Mouse (Mus musculus) right cerebral cortex, postnatal 36 days (tissue): ENCODE measurements around the gene Gm5741.
"Not testable (repeated sequence)": the region's sequence is repeated elsewhere in the genome, so short reads cannot be mapped to it uniquely, and the experiment has no call there.

Experiments used
- DNase-seq, 2 experiments: peaks; one replicate each; pipeline ENCODE4 v3.0.0; 2022; ENCODE audit warnings: low spot score in 2 of 2, mixed read lengths in 1 of 2

Gene Gm5741

DNA sequence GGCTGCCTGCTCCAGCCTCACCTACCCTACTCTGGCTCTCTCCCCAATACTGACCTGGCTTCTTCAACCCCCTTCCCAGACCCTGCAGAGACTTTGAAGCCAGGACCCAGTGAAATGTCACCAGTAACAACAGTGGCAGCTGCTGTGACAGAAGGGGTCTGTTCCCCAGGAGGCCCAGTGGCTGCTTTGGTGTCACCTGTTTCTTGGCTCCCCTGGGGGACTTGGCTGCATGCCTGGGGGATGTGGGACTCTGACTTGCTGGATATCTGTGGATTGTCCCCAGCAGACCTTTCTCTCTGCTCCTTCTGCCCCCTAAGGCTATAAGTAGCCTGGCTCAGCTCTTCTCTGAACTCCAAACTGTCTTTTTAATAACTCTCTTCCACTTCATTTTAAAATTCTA, at the start of gene Gm5741:
Gene Gm5741, minus strand, starts transcription at position 1 of the 400 bp plus-strand sequence.
- DNase-seq: no peak

DNA sequence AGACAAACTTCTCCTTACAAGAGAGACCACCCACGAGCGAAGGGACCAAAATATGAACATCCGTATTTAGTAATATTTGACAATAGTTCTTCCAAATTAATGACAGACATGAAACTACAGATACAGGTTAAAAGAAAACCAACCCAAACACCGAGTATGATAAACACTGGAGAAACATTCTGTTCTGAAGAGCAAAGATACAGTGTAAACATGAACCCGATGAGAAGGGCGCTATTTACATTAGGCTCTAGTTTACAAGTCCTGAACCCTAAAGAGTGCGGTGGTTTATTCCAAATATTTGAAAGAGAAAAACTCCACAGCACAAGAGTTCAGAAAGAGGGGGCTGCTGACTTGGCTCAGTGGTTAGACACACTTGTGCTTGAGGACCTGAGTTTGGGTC, 49.2 kb upstream of the Gm5741 start:
- DNase-seq: no peak

- DNase-seq: no peak
Observed at GRCm38 (mm10) chr8:85115501-85115900, 47.7 kb upstream of the Gm5741 start.

- DNase-seq: no peak
Observed at GRCm38 (mm10) chr8:85113241-85113640, 45.5 kb upstream of the Gm5741 start.

DNA sequence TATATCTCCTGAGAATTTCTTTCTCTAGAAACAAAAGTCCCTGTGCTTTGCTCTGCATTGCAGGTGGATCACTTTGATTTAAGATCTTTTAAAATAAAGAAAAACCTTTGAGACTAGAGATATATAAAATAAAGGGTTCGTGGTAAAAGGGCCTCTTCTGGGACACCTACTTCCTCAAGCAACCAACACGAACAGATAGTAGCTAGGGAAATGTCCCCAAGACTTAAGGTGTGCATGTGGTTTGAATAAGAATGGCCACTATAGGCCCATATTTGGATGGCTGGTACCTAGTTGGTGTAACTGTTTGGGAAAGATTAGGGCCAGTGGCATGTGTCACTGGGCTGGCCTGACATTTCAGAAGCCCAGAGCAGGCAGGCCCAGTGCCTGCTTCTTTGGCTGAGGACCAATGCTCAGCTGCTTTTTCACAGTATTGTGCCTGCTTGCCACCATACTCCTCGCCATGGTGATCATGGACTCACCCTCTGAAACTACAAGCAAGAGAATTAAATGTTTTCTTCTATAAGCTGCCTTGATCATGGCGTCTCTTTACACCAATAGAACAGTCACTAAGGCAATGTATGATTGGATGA, 32.4 kb upstream of the Gm5741 start:
- DNase-seq: no peak

DNA sequence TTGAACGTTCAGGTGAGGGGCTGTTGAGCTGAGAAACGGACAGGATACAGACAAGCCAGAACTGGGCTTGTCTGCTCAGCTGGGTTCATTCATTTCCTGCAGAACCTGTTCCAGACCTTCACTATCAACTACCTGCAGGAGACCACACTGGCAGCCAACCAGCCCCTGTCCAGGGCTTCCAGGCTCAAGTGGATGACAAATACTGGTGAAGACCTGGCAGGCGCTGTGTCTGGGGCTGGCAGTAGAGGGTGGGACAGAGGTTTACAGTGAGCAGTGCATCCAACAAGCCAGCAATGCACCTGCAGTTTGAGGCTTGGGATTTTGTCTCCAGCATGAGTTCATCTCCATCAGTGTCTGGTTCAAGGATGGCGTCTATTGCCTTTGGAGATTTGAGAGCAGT, 29.1 kb upstream of the Gm5741 start:
- no peak for DNase-seq

- DNase-seq: no peak
Observed at GRCm38 (mm10) chr8:85096196-85096595, 28.4 kb upstream of the Gm5741 start.

- no peak for DNase-seq
Observed at GRCm38 (mm10) chr8:85095566-85095965, 27.8 kb upstream of the Gm5741 start.

GRCm38 (mm10) chr8:85095051-85095450, 27.3 kb upstream of the Gm5741 start:
- no peak for DNase-seq

- DNase-seq: no peak
Observed at GRCm38 (mm10) chr8:85091526-85092090, 23.8 kb upstream of the Gm5741 start.

- no peak for DNase-seq
Observed at GRCm38 (mm10) chr8:85090856-85091255, 23.1 kb upstream of the Gm5741 start.

GRCm38 (mm10) chr8:85088771-85089170, 21.0 kb upstream of the Gm5741 start:
- DNase-seq: no peak

GRCm38 (mm10) chr8:85086238-85086637, 18.5 kb upstream of the Gm5741 start:
- no peak for DNase-seq

DNA sequence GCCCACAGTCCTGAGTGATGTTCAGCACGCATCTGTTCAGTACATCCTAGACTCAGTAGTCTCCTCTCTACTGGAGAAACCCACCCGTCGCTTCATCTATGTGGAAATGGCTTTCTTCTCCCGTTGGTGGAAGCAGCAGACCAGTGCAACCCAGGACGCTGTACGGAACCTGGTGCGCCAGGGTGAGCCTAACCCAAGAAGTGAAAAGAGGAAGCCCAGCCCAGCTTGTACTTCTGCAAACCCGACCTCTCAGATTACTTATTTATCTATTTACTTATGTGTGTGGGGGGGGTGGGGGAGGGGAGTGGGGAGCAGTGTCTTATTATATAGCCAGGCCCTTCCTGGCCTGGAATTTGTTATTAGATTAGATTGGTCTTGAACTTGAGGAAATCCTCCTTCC, 16.9 kb upstream of the Gm5741 start:
- DNase-seq: no peak

DNA sequence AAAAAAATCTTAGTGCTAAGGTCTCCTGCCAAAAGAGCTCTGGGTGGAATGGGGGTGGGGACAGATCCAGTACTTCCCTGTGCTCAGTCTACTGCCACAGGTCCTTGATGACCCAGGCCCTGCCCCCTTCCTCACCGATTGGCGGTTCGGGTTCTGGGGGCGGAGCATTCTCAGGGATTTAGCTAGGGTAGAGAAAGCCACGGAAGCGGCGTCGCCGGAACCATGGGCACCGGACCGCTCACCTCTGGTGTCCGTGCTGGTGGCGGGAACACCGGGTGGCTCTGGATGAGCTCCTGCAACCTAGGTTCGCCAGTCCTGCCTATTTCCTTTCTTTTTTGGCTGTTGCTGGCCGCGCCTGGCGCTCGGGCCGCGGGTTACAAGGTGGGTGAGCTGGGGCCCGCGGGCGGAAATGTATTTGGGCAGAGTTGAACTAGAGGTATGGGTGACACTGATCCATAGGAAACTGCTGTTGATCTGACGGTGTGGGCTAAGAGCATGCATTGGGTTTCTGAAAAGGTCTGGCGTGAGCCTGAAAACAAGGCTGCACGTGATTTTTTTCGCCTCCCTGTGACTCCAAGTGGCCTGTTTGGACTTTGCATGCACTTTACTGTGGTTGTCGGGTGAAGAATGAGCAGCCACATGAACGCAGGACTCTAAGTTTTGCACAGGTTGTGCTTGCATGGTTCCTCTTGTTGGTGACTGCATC, 15.5 kb upstream of the Gm5741 start, which contains the start of gene Man2b1:
Gene Man2b1, plus strand, starts transcription at position 163 of the 706 bp plus-strand sequence.
- DNase-seq: peak; percentile 85 to 88

DNA sequence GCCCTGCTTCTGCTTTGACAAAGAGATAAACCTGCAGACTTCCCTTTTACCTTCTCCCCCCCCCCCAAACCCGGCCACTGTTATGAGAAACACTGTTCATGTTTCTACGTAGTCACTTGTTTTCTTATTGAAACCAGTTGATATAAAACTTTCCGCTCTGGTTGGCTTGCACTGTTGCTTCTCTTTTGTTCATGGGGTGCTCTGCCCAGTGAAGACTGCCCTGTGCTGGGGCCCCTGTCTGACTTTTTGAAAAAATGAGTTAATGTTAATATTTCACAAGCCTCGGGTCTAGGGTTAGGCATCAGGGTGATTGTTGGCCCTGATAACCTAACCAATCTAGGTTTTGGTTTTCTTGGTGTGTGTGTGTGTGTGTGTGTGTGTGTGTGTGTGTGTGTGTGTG, 14.4 kb upstream of the Gm5741 start:
- not testable (repeated sequence) for DNase-seq

DNA sequence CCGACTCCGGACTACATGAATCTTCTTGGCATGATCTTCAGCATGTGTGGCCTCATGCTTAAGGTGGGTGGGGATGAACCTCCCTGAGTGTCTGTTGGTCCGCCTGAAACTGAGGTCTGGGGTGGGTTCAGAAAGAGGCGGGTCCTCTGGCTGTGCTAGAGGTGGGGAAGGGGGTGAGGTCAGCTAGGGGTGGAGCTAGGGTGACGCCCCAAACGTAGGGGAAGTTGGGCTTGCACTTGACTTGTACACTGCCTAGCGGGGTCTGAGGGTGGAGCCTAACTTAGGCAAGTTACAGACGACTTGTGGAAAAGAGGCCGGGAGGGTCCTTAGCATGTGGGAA, 13.4 kb upstream of the Gm5741 start, which contains the start of gene Wdr83:
Gene Wdr83, minus strand, starts transcription at position 91 of the 340 bp plus-strand sequence.
- no peak for DNase-seq

GRCm38 (mm10) chr8:85080532-85081215, 12.9 kb upstream of the Gm5741 start, which contains the start of gene Wdr83os:
TSS of gene Wdr83os (plus strand) at chr8:85080740.
- no peak for DNase-seq

GRCm38 (mm10) chr8:85080214-85080531, 12.4 kb upstream of the Gm5741 start:
- no peak for DNase-seq

DNA sequence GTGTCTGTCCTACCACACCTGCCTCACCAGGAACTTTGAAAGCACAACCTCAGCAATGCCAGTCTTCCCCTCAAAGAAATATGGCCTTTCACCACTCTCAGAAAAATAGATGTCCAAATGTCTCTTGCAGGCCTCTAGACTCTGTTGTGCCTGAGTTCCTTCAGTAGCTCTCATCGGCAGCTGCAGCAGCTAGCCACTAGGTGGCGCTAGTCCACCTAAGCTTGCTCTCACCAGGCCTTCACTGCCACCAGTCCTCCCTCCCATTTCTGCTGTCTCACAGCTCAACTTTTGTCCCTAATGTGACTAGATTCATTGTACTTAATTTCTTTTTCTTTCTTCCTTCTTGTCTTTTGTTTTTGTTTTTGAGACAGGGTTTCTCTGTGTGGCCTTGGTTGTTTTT, 9.2 kb upstream of the Gm5741 start:
- DNase-seq: peak; percentile 69 to 70

DNA sequence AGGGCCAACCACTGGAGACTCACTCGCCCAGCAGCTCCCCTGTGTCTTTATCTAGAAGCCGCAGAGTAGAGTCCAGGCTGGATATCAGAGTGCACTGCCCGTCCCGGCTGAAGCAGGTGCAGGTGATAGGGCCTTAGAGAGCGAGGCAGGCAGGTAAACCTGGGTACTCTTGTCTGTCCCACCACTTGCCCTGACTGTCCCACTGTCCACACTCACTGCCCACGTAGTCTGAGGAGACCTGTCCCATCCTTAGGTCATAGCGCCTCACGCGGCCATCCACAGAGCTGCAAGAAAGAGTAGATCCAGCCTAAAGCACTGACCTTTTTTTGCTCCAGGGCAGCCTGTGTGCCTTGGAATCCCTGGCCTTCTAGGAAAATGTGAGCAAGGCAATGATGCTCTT, 8.2 kb upstream of the Gm5741 start:
- no peak for DNase-seq

- DNase-seq: no peak
Observed at GRCm38 (mm10) chr8:85074617-85075016, 6.8 kb upstream of the Gm5741 start.

GRCm38 (mm10) chr8:85074167-85074566, 6.4 kb upstream of the Gm5741 start:
- no peak for DNase-seq
